Mouse (Mus musculus) kidney, postnatal 25 days (tissue): Measurements from ENCODE around the gene D430019H16Rik.

Experiments used
- DNase-seq, 2 experiments: peaks; one replicate each; pipeline ENCODE4 v3.0.0; 2021; ENCODE audit warnings: mixed read lengths in 2 of 2

Gene D430019H16Rik

DNA sequence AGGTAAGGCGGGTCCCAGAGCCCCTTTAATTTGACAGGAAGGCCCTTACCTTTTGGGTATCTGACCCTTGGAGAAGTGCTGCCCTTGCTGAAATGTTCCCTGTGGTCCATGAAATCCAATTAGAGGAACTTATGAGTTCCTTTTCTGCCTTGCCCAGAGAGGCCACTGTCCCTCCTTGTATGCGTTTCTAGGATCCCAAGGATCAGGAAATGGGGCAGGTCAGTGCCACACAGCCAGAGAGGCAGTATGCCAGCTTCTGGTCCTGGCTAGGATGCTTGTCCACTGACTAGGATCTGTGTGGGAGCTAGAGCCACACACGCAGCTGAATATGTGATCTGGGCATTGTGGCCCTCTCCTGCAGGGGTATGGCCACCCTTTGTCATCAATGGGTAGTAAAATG, 36.6 kb downstream of the D430019H16Rik start:
- no peak for DNase-seq

DNA sequence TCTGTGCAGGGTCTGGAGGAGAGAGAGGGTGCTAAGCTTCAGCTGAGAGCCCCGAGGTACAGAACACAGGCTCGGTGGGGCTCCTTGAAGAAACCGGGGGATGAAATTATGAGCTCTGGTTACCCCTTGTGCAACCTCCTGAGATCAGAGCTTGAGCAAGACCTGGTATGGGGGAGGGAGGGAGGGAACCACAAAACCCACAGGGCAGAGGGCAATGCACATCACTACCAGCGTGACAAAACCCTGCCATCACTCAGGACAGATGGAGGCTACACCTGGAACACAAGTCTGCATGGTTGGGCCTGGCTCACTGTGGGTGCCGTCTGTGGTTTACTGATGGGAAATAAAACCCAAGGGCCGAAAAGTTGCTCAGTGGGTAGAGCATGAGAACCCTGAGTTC, 37.1 kb downstream of the D430019H16Rik start:
- DNase-seq, result no peak

DNA sequence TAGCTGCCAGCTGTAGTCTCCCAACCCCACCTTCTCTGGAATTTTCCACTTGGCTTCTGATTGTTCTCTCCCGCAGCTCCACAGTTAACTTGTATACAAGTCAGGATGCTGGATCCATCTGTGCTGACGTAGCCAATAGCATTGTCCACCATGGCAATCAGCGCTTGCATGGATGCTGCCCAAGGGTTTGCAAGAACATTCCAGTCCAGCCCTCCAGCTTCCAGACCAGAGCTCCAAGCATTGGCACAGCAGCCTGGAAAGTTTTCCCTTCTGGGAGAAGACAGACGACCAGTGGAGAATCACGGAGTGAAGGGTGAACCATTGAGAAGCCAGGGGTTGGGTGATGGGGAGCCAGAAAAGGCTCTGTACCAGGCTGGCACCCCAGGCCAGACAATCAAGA, 41.1 kb downstream of the D430019H16Rik start:
- DNase-seq, result no peak

DNA sequence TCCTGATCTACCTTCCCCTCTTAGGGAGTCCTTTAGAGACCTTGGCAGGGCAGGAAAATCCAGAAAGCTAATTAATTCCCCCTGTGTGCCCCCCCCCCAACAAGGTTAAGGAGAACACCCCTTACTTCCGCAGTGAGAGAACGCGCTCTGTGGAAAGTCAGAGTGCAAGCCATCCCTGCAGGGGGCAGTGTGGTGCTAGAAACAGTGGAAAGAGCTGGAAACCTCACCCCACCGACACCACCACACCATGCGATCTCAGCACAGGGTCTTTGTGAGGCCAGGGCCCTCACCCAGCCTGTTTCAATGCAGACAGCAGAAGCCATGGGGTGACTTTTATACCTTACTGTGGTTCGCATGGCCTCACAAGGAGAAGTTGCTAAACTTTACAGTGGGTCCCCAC, 44.2 kb downstream of the D430019H16Rik start:
- peak; percentile 82 to 91 for DNase-seq

DNA sequence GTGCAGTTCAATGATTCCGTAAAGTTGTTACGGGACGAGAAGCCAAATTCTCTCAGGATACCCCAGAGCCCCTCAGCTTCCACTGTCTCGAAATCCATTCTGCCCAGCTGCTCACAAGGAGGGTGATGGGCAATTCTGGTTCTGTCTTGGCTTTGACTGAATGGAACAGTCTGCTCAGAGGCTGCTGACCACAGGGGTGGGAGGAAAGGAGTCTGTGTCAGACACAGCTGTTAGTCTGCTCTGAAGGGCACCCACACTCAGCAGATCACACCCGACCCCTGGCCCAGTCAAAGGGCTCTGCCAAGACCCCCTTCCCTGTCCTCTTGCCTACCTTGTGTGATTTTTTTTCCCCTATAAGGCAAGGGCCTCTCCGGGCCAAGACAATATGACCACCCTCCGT, 44.8 kb downstream of the D430019H16Rik start:
- no peak for DNase-seq

DNA sequence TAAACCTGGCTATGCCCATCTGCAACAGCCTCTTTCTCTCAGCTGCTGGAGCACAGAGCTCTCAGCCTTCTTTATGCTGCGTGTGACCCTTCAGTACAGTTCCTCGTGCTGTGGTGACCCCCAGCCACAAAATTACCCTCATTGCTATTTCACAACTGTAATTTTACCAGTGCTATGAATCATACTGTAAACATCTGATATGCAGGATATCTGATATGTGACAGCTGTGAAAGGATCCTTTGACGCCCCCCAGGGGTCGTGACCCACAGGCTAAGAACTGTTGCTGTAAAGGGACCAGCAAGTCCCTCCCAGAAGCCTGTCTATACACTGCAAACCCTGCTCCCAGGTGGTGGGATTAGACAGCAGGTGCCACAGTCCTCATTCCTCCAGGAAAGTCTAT, 45.2 kb downstream of the D430019H16Rik start:
- no peak for DNase-seq

DNA sequence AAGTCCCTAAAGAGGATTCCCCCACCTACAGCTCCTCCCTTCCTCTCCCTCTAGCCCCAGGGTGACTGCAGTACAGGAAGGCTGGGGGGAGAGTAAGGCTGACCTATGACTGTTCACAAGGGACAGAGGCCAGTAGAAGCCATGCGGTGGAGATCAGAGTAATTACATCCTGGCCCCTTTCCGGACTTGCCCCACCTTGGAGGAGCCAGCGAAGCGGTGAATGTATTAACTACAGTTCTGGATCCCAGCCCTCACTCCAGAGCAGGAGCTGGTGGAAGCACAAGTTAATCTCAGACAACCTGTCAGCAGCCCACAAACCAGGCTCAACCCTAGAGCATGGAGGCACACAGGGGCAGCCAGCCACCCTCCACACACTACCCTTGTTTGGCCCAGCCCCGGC, 47.3 kb downstream of the D430019H16Rik start:
- DNase-seq, result peak; percentile 56 to 78

DNA sequence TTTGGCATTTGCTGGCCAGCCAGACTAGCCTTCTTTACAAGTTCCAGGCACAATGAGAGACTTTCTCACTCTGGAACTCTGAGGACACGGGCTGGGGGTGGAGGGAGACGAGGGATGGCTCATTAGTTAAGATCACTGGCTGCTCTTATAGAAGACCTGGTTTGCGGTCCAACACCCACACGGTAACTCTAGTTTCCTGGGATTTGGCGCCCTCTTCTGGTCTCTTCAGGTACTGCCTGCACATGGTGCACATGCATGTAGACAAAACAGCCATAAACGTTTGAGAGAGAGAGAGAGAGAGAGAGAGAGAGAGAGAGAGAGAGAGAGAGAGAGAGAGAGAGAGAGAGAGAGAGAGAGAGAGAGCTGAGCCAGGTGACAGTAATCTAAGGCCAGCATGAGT, 51.1 kb downstream of the D430019H16Rik start:
- peak in 1 of 2 experiments; percentile 39 for DNase-seq

DNA sequence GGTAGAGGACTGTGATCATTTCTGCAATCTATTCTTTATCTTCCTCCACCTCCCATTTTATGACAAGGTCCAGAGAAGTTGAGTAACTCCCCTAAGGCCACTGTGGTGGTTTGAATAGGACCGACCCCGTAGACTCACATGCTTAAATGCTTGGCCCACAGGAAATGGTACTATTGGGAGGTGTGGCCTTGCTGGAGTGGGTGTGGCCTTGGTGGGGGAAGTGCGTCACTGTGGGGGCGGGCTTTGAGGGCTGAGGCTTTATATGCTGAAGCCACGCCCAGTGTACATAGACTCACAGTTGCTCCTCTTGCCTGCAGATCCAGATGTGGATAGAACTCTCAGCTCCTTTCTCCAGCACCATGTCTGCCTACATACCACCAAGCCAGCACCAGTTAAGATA, 57.5 kb downstream of the D430019H16Rik start:
- no peak for DNase-seq

DNA sequence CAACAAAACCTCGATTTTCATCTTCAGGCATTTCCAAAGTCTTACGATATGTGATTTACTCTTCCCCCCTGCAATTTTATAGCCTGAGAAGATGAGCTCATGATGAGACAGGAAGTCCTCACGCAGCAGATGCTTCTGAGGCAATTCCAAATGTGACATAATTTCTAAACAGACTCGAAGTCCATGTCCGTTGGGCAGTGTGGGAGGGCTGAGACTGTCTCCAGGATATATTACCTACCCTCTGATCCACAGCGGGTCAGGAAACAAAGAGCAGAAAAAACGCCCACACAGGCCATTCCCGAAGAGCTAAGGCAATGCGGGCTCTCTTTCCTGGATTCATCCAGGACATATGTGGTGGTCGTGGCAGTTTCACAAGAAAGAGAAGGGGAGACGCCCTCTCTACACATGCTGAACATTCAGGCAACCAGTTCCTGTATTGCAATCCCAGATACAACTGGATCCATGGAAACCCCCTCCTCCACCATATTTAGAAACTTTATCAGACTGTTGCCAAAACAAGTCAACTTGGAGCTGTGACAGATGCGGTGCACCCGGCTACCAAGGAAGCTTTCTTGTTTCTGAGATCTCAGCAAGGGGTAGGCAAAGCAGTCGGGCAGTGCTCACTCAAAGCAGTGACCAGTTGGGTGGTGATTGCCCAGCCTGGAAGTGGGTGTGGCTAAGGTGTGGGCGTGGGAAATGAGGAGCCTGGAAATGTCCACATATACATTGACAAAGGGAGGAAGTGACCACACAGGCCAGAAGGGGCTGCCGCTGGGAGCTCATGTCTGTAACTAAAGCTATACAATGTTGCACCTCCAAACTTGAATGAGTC, 58.2 kb downstream of the D430019H16Rik start:
- no peak for DNase-seq

DNA sequence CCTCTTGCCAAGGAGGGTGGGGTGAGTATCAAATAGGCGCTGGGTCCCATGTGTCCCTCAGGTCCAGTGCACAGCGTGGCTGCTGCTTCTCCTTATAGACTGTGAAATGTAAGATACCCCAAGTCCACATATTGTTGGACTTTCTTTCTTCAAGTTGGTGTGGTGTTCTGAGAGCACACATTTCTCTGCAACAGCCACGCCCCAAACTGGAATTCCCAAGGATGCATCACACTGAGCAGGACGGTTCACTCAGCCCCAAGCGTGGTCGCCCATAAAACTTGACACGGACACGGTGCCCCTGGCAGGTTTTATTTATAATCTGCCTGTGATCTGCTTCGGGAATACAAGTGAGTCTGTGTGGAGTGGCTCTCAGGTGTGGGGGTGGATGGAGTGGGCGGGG, 60.5 kb downstream of the D430019H16Rik start:
- DNase-seq, result no peak

DNA sequence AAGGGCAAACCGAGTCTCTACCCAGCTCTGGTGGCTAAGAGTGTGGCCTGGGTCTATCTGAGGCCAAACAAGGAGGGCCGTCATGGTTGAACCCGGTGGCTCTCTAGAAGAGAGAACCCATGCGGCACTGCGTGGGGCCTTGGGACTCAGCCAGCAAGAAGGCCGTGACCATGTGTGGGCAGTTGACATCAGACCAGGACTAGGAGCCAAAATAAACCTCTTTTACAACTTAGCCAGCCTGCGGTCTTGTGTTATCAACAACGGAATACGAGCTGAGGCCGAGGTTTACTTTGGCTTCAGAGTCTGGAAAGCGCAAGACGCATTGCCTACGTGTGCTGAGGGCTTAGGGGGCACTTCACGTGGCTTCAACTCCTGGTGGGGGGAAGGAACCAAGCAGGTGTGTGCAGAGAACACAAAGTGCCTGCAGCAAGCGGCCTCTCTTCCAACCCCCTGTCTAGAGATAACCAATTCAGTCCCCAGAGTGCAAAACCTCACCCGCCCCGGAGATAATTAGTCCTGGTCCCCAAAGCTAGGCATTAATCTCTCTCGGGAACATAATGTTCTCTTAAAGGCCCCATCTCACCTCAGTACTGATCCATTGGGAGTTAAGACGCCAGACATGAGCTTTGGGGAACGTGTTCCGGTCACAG, 63.5 kb downstream of the D430019H16Rik start:
- DNase-seq, result peak; percentile 60 to 68

DNA sequence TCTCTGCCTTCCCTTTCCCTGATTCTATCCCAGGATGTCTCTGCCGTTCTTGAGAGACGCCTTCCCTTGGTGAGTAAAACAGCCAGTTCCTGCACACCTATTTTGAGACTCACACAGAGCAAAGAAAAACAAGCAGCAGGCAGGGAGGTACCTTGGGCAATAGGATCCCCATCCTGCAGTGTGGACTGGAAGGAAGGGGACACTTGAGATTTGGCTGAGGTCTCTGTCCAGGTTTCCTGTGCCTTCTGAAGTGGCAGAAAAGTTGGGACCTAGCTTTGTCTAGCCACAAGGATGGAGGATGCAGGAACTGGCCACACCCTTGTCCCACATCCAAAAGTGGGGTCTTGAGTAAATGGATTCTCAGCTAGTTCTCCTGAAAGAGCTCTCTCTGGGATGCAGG, 66.2 kb downstream of the D430019H16Rik start:
- DNase-seq, result no peak

DNA sequence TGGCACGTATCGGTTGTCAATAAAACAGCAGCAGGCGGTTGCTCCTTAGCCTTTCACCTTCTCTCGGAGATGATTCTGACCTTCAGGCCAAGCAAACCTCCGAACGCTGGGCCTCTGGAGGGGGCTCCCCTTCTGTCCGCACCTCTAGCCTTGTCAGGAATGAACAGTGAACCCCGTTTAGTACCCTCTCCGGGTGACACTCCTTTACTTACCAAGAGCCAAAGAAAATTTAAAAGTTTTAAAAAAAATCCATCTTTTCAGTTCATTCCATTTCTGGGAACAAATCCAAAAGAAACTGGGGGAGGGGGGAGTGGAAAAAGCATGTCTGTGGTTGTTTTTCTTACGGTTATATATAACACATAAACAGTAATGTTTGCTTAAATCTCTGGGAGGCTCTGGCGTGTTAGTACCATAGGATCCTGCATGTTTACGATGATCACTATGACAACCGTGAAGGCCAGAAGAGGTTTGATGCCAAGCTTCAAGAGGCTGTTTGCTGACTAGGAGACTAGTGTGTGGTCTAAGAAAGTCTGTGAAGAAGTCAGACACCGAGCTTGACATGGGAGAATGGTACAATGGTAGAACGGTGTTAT, 67.6 kb downstream of the D430019H16Rik start:
- no peak for DNase-seq

DNA sequence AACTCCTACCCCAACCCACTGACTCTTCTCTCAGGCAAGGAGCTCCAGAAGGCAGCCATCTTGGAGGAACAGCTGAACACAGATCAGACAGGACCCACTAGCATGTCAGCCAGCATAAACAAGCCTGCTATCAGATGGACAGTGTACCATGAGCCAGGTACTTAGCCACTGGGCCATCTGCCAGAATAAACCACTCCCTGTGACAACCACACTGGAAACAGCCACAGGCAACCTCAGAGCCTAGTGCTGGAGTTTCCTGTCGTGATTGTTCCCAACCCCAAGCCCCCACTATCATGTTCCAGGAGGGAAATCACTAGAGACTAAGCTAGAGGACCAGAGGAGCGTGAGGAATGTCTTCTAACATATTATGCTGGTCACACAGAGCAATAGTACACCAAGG, 70.1 kb downstream of the D430019H16Rik start:
- DNase-seq, result peak in 1 of 2 experiments; percentile 67

DNA sequence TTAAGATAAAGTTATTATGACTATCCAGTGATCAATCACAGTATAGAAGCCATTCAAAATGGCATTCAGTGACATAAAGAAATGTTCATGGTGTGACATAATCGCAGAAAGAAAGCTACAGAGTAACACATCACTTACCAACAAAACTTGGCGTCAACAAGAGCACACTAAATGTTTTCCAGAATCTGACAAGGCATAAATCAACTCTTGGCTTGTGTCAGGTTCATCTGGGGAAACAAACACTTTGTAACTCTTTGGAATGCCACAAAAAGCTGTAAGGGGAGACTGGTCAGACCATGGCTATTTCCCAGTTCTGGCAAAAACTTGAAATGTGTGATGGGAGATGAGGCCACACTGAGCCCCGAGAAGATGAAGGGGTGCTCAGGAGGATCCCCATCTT, 72.5 kb downstream of the D430019H16Rik start:
- no peak for DNase-seq

DNA sequence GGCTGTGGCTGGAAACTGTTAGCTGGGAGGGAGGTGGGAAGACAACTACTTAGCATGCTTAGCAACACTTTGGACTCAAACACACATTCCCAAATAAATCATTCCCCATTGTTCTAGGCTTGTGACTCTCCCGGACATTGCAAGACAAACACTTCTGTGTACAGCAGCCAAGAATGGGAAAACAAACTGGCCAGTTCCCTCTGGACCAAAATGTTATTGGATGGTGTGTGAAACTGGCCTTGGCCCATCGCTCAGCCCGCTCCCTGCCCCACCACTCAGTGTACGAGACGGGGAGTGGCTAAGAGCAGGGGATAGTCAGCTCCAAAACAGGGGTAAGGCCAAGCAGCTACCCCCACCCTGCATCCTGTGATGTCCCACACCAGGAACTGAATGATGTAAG, 73.2 kb downstream of the D430019H16Rik start:
- DNase-seq, result peak; percentile 62 to 88

DNA sequence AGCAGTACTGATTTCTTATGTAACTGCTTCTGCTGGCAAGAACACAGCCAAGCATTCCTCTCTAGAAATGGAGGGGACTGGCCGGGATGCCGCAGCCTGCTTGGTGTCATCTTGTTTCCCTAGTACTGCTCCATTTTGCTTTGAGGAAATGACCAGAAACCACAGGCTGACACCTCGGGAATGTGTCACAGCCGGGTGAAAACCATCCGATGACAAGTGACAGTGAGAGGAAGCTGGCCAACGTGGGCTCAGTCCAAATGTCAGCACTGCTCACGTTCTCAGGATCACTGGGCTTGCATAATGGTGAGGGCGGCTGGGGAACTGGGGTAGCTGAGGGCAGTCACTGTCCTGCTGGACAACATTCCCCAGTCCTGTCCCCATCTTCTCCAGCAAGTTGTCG, 75.9 kb downstream of the D430019H16Rik start:
- peak; percentile 52 to 70 for DNase-seq

DNA sequence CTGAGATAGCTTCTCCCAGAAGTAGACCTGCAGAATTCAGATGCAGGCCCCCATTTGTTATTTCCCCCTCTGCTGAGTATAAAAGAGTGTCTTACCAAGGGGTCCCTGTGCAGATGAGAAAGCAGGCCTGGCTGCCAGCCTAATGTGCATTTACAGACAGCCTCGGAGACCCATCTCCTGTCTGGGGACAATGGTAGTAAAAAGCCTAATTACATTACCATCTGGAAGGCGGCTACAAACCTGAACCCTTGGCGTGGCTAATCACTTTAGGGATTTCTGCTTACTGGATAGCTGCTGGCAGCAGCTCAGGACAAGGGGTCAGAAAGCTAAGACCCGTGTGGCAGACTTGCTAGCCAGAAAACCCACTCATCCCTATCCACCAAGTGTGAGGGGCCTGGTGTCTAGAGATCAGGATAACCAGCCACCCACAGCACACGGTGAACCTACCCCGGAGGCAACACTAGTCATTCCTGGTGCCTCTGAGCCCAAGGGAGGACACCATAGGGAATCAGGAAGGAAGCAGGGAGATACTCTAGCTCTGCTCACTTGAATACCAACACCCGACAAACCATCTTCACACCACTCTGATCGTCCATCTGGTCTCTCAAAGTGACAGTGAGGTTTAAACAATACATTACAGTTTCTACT, 78.2 kb downstream of the D430019H16Rik start:
- no peak for DNase-seq

DNA sequence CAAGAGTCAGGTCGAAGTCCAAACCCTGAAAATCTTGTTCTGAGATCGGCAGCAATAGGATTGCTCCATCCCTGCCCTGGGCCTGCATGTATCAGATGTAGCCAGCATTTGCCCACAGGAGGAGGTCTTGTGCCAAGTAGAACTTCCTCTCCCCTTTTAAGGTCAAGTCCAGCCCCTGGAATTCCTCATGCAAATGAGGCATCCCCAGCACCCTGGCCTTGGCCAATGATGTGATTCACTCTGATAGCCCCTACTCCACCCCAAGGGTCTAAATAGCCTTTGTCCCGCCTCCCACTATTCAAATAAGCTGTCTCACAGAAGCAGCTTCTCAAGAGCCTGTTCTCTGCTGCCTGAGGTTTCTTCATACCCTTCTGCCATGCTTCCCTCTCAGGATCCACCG, 81.2 kb downstream of the D430019H16Rik start:
- no peak for DNase-seq

DNA sequence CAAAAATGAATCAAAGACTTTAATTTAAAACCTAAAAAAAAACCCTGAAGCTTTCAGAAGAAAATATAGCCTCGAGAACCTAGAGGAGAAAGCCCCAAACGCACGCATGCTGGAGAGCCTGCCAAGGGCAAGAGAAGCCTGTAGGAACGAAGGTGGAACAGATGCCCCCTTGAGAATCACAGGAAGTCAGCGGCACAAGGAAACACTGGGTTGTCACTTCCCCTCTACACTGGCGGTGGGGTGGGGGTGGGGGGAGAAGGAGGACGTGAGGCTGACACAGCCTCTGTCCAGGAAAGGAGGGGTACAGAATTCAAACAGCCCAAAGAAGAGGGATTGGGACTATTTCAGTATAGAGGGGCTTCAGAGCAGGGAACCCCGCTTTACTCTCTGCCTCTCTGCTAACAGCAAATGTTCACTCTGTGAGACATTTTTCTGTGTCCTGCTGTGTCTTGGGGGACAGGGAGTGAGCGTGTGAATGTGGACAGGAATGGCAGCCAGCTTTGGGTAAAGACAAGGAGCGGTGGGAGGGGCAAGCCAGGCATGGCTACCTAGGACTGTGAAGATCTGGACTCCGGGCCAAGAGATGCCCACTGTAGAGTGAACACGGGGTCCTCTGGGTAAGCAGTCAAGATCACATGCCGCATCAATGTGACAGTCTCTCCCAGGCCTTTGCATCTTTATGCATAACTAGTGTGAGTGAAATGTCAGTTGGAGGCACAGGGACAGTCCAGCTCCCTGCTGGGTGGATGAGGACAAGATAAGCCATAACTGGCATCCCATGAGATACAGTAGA, 82.5 kb downstream of the D430019H16Rik start:
- peak in 1 of 2 experiments; percentile 55 for DNase-seq

DNA sequence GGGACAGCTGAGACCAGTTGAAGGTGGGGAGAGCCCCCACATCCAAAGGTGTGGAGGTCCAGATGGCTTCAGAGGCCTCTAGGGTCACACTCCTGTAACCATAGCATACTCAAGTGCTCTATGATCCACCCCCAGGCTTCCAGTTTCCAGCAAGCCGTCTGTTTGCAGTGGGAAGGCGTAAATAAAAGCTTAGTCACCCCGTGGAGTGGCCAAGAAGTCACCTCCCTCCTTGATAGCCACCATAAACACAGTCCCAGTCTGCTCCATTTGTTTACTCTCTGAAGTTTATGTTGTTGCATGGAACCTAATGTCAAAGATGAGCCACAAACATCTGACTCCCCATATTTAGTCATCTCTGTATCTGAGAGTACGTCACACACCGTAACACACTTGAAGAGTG, 83.5 kb downstream of the D430019H16Rik start:
- DNase-seq, result no peak

DNA sequence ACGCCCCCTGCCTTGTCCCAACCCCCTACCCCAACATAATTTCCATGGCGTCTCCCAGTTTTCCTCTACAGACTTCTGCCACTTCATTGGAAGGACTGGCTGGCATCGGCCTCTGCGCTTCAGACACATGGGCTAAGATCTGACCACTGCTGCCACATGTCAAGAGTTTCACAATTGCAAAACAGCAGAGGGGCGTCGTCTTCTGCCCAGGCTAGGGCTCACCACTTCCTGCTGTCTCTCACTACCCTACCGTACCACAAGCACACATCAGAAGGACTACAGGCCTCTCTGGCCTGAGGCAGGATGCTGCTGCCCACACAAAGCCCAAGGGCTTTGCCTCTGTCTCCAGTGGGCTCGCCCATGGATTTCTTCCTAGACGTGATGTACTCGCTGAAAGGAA, 86.0 kb downstream of the D430019H16Rik start:
- no peak for DNase-seq
